Mouse (Mus musculus): ENCODE results near the gene Ralgapa1. TPM values are rescaled to one million over a fixed set of nuclear protein-coding genes. Genes with fewer than 3 reads are reported as not detected.

Ralgapa1 gene
- total RNA-seq (2021) = 74.2 and 85.0 TPM in 2 replicates
- long read RNA-seq, experiment 1, partial matches to known transcripts = 5 of 11 reads
- long read RNA-seq, experiment 1, other reads (novel, unspliced or antisense) = 5 of 11 reads
- long read RNA-seq, experiment 2, partial matches to known transcripts = 9 of 19 reads
- long read RNA-seq, experiment 2, other reads (novel, unspliced or antisense) = 9 of 19 reads

GRCm38 (mm10) chr12:55820661-55821314 lies at the start of gene Ralgapa1:
Gene Ralgapa1 (minus strand): TSS chr12:55821167.
- DNase-seq = peak; percentile 94

- DNase-seq = no peak
Observed at GRCm38 (mm10) chr12:55869622-55870322, 48.8 kb upstream of the Ralgapa1 start.

GRCm38 (mm10) chr12:55867738-55868137 lies 46.8 kb upstream of the Ralgapa1 start:
- no peak for DNase-seq

- no peak for DNase-seq
Observed at GRCm38 (mm10) chr12:55860631-55861030, 39.7 kb upstream of the Ralgapa1 start.

- DNase-seq = no peak
Observed at GRCm38 (mm10) chr12:55859409-55860349, 38.7 kb upstream of the Ralgapa1 start.

- DNase-seq = no peak
Observed at GRCm38 (mm10) chr12:55850650-55851049, 29.7 kb upstream of the Ralgapa1 start.

GRCm38 (mm10) chr12:55847851-55848250 lies 26.9 kb upstream of the Ralgapa1 start:
- no peak for DNase-seq

- DNase-seq = no peak
Observed at GRCm38 (mm10) chr12:55846741-55847140, 25.8 kb upstream of the Ralgapa1 start.

GRCm38 (mm10) chr12:55837495-55837894 lies 16.5 kb upstream of the Ralgapa1 start:
- no peak for DNase-seq

- peak; percentile 98 for DNase-seq
Observed at GRCm38 (mm10) chr12:55836199-55836951, 15.4 kb upstream of the Ralgapa1 start, which contains the start of gene Brms1l. Gene Brms1l (plus strand): TSS chr12:55836324.

GRCm38 (mm10) chr12:55835857-55836198 lies 14.9 kb upstream of the Ralgapa1 start:
- DNase-seq = no peak

GRCm38 (mm10) chr12:55834891-55835290 lies 13.9 kb upstream of the Ralgapa1 start:
- no peak for DNase-seq

- no peak for DNase-seq
Observed at GRCm38 (mm10) chr12:55833906-55834625, 13.1 kb upstream of the Ralgapa1 start.

- DNase-seq = no peak
Observed at GRCm38 (mm10) chr12:55832961-55833360, 12.0 kb upstream of the Ralgapa1 start.

- DNase-seq = peak; percentile 82
Observed at GRCm38 (mm10) chr12:55831101-55831500, 10.1 kb upstream of the Ralgapa1 start.

- no peak for DNase-seq
Observed at GRCm38 (mm10) chr12:55825537-55825936, 4.6 kb upstream of the Ralgapa1 start.

GRCm38 (mm10) chr12:55824027-55824426 lies 3.1 kb upstream of the Ralgapa1 start:
- no peak for DNase-seq

GRCm38 (mm10) chr12:55820119-55820660 lies 777 bp downstream of the Ralgapa1 start:
- DNase-seq = peak; percentile 68

GRCm38 (mm10) chr12:55816488-55816887 lies 4.5 kb downstream of the Ralgapa1 start:
- DNase-seq = no peak

- DNase-seq = no peak
Observed at GRCm38 (mm10) chr12:55805035-55805434, 15.9 kb downstream of the Ralgapa1 start.

GRCm38 (mm10) chr12:55801131-55801530 lies 19.8 kb downstream of the Ralgapa1 start:
- DNase-seq = no peak
